Mouse (Mus musculus) embryonic facial prominence, embryonic 11.5 days (tissue): ENCODE measurements around the gene Anxa1. TPM values are rescaled to one million over a fixed set of nuclear protein-coding genes. Genes with fewer than 3 reads are reported as not detected.

Experiments
- ATAC-seq: fragments of 200-750 bp; cut with Nextera tagmentation; replicated peaks from 2 replicates; pipeline ENCODE4 v1.8.0; 2017; ENCODE audit warnings: low read depth; ENCODE audit not compliant: insufficient number of reproducible peaks, low FRiP score, low TSS enrichment
- DNase-seq: peaks from one replicate; pipeline ENCODE4 v3.0.0-alpha.2; 2015; ENCODE audit warnings: low spot score
- H3K27ac ChIP-seq: fragments of 300-500 bp; sonication (generic); replicated peaks from 2 replicates; pipeline ENCODE4 v1.5.1; 2014; ENCODE audit warnings: mild to moderate bottlenecking, low read depth, low read length, control low read depth
- H3K27me3 ChIP-seq: fragments of 300-500 bp; sonication (generic); 2 replicates; pipeline ENCODE4 v1.6.1; 2014; ENCODE audit warnings: mild to moderate bottlenecking, low read length, moderate library complexity, mixed read lengths; ENCODE audit not compliant: control insufficient read depth, insufficient read depth
- H3K36me3 ChIP-seq: fragments of 300-500 bp; sonication (generic); replicated peaks from 2 replicates; pipeline ENCODE4 v1.6.1; 2014; ENCODE audit warnings: low read depth, mild to moderate bottlenecking, low read length, moderate library complexity, mixed read lengths; ENCODE audit not compliant: control insufficient read depth, insufficient read depth
- H3K4me1 ChIP-seq: fragments of 300-500 bp; sonication (generic); 2 replicates; pipeline ENCODE4 v1.6.1; 2014; ENCODE audit warnings: low read length, mixed read lengths; ENCODE audit not compliant: control insufficient read depth, insufficient read depth
- H3K4me2 ChIP-seq: fragments of 300-500 bp; sonication (generic); 2 replicates; pipeline ENCODE4 v1.6.1; 2014; ENCODE audit warnings: low read depth, mild to moderate bottlenecking, control low read depth, low read length, moderate library complexity
- H3K4me3 ChIP-seq: fragments of 300-500 bp; sonication (generic); 2 replicates; pipeline ENCODE4 v1.5.1; 2014; ENCODE audit warnings: low read depth, low read length, control low read depth
- H3K9ac ChIP-seq: fragments of 300-500 bp; sonication (generic); replicated peaks from 2 replicates; pipeline ENCODE4 v1.6.1; 2014; ENCODE audit warnings: mild to moderate bottlenecking, control low read depth, low read length
- H3K9me3 ChIP-seq: fragments of 300-500 bp; sonication (generic); replicated peaks from 2 replicates; pipeline ENCODE4 v1.6.1; 2016; ENCODE audit warnings: mild to moderate bottlenecking, low read length, inconsistent platforms, mixed read lengths; ENCODE audit not compliant: control insufficient read depth
- WGBS: fragments of 180-500 bp; shearing (Covaris S2); extraction: QIAGEN DNeasy Blood & Tissue Kit; methylation state at CpG from one replicate; pipeline ENCODE4 v1.1.7; 2014; 5-methylcytosine and 5-hydroxymethylcytosine counted together
- polyA plus RNA-seq: library from polyadenylated mRNA; unstranded; fragments of >200 nt; fragmentation: Nextera tagmentation; extraction: Ambion mirVana; gene quantifications from 2 replicates; pipeline ENCODE4 v1.2.1, GENCODE M21; 2014

Gene Anxa1
- polyA plus RNA-seq, 1 experiment from 2014 or later, result 6.5 TPM

DNA sequence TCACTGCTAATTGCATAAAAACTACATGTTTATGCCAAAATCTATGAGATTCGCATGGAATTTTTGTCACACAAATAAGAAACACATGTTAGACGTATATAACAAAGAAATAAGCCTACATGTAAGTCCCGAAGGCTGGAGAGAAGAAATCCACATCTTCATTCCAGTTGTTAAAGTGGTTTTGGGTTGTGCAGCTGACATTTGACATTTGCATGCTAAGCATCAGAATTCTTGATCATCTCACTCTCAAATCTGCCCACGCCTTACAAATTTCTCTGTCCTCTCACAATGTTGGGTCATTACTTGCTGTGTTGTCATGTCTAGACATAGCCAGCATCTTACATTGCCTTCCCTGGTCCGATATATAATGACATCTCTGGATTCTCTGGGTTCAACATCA, 24.2 kb downstream of the Anxa1 start:
- Histone ChIP-seq H3K4me3 (no peak overlapping the region), H3K27me3 (no peaks in the 10 kb centered on the region), H3K4me2 (no peak overlapping the region), H3K4me1 (no peaks in the 10 kb centered on the region), H3K36me3 (no peaks in the 10 kb centered on the region), H3K9me3 (no peaks in the 10 kb centered on the region), H3K9ac (no peak overlapping the region), H3K27ac (no peak overlapping the region)
- no peak for ATAC-seq
- no peak for DNase-seq
- 66% methylated on average over 5 of the region's 5 CpGs for WGBS

DNA sequence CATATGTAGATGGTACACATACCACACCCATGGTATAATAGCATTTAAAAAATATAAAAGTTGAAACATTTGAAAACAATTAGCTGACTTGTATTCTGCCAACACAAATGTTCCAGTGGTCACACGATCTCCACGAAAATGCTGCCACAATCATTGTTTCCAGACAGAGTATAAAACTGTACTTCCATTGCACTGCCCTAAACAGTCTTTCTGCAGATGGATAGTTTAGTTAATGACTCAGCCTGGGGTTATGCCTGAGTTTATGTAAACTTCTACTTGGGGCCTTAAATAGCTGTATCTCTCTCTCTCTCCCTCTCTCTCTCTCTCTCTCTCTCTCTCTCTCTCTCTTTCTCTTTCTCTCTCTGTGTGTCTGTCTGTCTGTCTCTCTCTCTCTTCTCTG, 24.7 kb downstream of the Anxa1 start:
- DNase-seq (peak; percentile 35), ATAC-seq (no peak)
- Histone ChIP-seq H3K27me3 (no peaks in the 10 kb centered on the region), H3K4me2 (no peak overlapping the region), H3K27ac (no peak overlapping the region), H3K9ac (no peak overlapping the region), H3K9me3 (no peaks in the 10 kb centered on the region), H3K36me3 (no peaks in the 10 kb centered on the region), H3K4me1 (no peaks in the 10 kb centered on the region), H3K4me3 (no peak overlapping the region)
- WGBS, result 51% methylated on average over 2 of the region's 2 CpGs

DNA sequence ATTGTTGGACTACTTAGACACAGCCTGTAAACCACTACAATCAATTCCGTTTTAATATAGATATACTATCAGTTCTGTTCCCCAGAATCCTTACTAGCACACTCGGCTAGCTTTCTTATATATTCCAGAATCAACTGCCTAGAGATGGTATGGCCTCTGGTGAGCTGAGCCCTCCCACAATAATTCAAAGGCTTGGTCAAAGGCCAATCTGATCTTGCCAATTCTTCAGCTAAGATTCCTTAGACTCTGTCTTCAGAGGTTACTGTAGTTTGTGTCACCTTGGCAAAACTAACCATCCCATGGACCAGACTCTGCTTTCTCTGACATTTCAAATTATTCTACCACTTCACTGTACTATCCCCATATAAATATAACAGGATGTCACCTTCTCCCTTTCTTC, 25.4 kb downstream of the Anxa1 start:
- no peaks in the 10 kb centered on the region for H3K9me3 ChIP-seq
- H3K4me1 ChIP-seq, result no peaks in the 10 kb centered on the region
- no peaks in the 10 kb centered on the region for H3K36me3 ChIP-seq
- H3K4me3 ChIP-seq, result no peak overlapping the region
- no peak overlapping the region for H3K9ac ChIP-seq
- 94% methylated on average over 2 of the region's 2 CpGs for WGBS
- H3K27ac ChIP-seq, result no peak overlapping the region
- no peak overlapping the region for H3K4me2 ChIP-seq
- ATAC-seq (no peak), DNase-seq (no peak)
- no peaks in the 10 kb centered on the region for H3K27me3 ChIP-seq

DNA sequence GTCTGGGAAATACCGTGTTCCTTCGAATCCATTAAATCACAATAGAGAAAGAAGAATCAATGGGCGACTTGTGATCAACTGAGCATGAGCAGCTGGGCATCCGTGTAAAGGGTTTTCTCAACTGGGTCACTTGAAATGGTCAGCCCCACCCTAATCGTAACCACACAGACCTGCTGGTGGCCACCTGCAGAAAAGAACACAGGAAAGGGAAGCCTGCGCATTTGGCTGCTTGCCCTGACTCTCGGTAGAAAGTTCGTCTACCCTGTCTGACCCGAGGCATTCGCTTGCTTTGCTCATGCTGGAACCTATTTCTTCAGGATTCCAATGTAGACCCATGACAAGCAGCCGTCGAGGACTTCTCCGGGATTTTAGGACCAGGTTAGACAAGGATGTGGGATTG, 25.8 kb downstream of the Anxa1 start:
- Histone ChIP-seq H3K36me3 (no peaks in the 10 kb centered on the region), H3K27me3 (no peaks in the 10 kb centered on the region), H3K27ac (no peak overlapping the region), H3K4me2 (no peak overlapping the region), H3K9ac (no peak overlapping the region), H3K4me1 (no peaks in the 10 kb centered on the region), H3K4me3 (no peak overlapping the region), H3K9me3 (no peaks in the 10 kb centered on the region)
- 83% methylated on average over 13 of the region's 13 CpGs for WGBS
- ATAC-seq (no peak), DNase-seq (no peak)

DNA sequence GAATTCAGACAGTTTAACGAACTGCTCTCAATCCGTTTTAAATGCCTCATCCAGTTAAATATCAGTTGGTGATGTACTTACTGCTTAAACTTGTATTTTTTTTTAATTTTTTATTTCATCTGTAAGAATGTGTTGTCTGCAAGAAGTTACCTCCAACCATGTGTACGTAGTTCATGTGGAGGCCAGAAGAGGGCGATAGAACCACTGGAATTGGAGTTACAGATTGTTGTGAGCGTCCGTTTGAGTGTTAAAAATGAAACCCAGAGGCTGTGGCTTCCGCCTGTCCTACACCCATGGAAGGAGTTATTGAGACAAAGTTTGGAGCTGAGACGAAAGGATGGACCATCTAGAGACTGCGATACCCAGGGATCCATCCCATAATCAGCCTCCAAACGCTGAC, 27.5 kb downstream of the Anxa1 start:
- no peak overlapping the region for H3K27ac ChIP-seq
- H3K4me1 ChIP-seq, result no peaks in the 10 kb centered on the region
- DNase-seq, result peak; percentile 40
- H3K9ac ChIP-seq, result no peak overlapping the region
- no peak for ATAC-seq
- no peaks in the 10 kb centered on the region for H3K27me3 ChIP-seq
- H3K4me2 ChIP-seq, result no peak overlapping the region
- 64% methylated on average over 10 of the region's 10 CpGs for WGBS
- no peaks in the 10 kb centered on the region for H3K9me3 ChIP-seq
- no peak overlapping the region for H3K4me3 ChIP-seq
- no peaks in the 10 kb centered on the region for H3K36me3 ChIP-seq

DNA sequence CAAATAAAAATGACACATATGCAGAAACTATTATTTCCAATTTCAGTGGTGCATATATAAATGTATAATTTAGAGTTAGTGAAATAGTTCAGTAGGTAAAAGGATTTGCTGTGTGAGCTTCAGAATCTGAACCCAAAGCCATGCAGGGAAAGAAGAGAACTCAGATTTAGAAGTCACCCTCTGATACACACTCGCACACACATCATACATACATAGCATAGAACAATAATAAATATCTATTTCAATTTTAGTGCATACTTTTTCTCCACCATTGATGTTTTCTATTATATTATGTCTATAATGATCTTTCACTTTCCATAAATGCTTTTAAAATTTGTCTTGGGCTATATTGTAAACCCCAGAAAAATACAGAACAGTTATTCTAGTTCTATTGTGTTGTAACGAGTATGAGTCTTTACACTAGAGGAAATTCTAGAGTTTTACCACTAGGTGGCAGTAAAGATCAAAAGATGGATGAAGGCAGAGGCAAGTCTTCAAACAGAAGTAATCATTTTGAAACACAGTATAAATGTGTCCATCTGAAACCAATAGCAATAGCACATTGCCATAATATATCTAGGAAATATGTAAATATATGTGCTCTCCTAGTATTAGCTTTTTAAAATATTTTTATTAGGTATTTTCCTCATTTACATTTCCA, 28.7 kb downstream of the Anxa1 start:
- H3K4me3 ChIP-seq, result no peak overlapping the region
- H3K27ac ChIP-seq, result no peak overlapping the region
- no peaks in the 10 kb centered on the region for H3K4me1 ChIP-seq
- no peaks in the 10 kb centered on the region for H3K9me3 ChIP-seq
- H3K9ac ChIP-seq, result no peak overlapping the region
- no peak; the same call in 1 of the 2 replicates for ATAC-seq
- no peaks in the 10 kb centered on the region for H3K36me3 ChIP-seq
- H3K4me2 ChIP-seq, result no peak overlapping the region
- DNase-seq, result peak; percentile 70
- H3K27me3 ChIP-seq, result no peaks in the 10 kb centered on the region
- WGBS, result 49% methylated on average over 2 of the region's 2 CpGs

DNA sequence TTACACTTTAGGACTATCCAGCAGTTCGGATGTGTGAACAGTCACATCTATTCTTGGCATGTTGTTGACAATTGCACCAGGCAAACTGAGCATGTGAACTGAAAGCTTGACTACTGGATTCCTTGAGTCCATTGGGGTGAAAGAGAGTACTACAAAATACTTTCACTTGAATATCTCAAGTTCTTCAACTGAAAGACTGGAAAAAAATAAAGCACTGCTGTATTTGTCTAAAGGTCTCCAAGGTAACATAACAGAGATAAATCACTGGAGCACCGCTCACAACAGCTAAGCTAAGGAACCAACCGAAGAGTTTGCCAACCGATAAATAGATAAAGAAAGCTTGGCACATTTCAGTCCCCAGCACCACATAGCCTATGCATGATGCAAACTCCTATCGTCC, 32.1 kb downstream of the Anxa1 start:
- Histone ChIP-seq H3K4me3 (no peak overlapping the region), H3K9ac (no peak overlapping the region), H3K27me3 (no peaks in the 10 kb centered on the region), H3K4me1 (no peaks in the 10 kb centered on the region), H3K4me2 (no peak overlapping the region), H3K9me3 (no peaks in the 10 kb centered on the region), H3K36me3 (no peaks in the 10 kb centered on the region), H3K27ac (no peak overlapping the region)
- no peak for DNase-seq
- ATAC-seq, result no peak
- 86% methylated on average over 5 of the region's 5 CpGs for WGBS

DNA sequence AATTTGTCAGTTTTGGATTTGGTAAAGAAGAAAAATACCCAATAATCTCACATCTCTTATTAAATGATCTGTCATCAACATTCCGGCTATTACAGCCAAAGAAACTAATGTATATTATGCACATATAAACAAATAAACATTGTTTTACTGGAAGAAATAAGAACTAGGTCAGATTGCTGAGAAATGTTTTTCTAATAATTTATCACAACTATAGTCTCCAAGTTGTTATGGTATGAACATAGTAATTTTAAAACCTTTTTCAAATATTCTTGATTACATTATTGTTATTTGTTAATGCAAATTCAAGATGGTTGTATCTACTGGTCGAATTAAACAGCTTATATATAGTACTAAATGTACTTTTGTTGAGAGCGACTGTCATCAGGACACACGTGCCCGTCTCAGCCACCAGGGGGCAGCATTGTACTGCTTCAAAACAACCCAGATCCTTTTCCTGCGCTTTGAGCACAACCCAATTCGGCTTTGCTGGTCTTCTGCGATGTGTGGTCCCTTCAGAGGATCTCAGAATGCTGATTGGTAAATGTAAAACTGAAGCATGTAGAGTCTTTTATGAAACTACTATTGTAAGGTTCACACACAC, 45.3 kb downstream of the Anxa1 start:
- H3K27me3 ChIP-seq, result no peaks in the 10 kb centered on the region
- H3K4me3 ChIP-seq, result no peak overlapping the region
- H3K4me1 ChIP-seq, result no peaks in the 10 kb centered on the region
- 0 out of 2 replicates have a peak, but pooled peaks have one; percentile 44 for ATAC-seq
- no peak overlapping the region for H3K27ac ChIP-seq
- no peaks in the 10 kb centered on the region for H3K9me3 ChIP-seq
- 10% methylated on average over 8 of the region's 8 CpGs for WGBS
- no peaks in the 10 kb centered on the region for H3K36me3 ChIP-seq
- H3K4me2 ChIP-seq, result no peak overlapping the region
- peak; percentile 86 for DNase-seq
- no peak overlapping the region for H3K9ac ChIP-seq
